Mouse (Mus musculus) lung, postnatal 0 days (tissue): ENCODE measurements around the gene Srebf2. TPM values are rescaled to one million over a fixed set of nuclear protein-coding genes. Genes with fewer than 3 reads are reported as not detected.
"Not testable (repeated sequence)": the region's sequence is repeated elsewhere in the genome, so short reads cannot be mapped to it uniquely, and the experiment has no call there.

Experiments
- ATAC-seq: fragments of 200-750 bp; cut with Nextera tagmentation; 2 replicates; pipeline ENCODE4 v1.8.0; 2017; ENCODE audit warnings: moderate library complexity
- DNase-seq: peaks from one replicate; pipeline ENCODE4 v3.0.0-alpha.2; 2016; ENCODE audit warnings: low spot score
- H3K27ac ChIP-seq: fragments of 300-500 bp; sonication (generic); 2 replicates; pipeline ENCODE4 v1.5.1; 2014; ENCODE audit warnings: antibody characterized with exemption, mild to moderate bottlenecking, low read length, mixed read lengths
- H3K27me3 ChIP-seq: fragments of 300-500 bp; sonication (generic); replicated peaks from 2 replicates; pipeline ENCODE4 v1.6.1; 2014; ENCODE audit warnings: low read length, mixed read lengths; ENCODE audit not compliant: insufficient read depth
- H3K36me3 ChIP-seq: fragments of 300-500 bp; sonication (generic); 2 replicates; pipeline ENCODE4 v1.6.1; 2014; ENCODE audit warnings: low read length, mixed read lengths; ENCODE audit not compliant: insufficient read depth
- H3K4me1 ChIP-seq: fragments of 300-500 bp; sonication (generic); 2 replicates; pipeline ENCODE4 v1.6.1; 2014; ENCODE audit warnings: antibody characterized with exemption, low read depth, low read length, mixed read lengths; ENCODE audit not compliant: insufficient read depth
- H3K4me2 ChIP-seq: fragments of 300-500 bp; sonication (generic); replicated peaks from 2 replicates; pipeline ENCODE4 v1.6.1; 2014; ENCODE audit warnings: low read depth, mild to moderate bottlenecking, low read length, moderate library complexity, mixed read lengths
- H3K4me3 ChIP-seq: fragments of 300-500 bp; sonication (generic); 2 replicates; pipeline ENCODE4 v1.5.1; 2014; ENCODE audit warnings: low read depth, low read length
- H3K9ac ChIP-seq: fragments of 300-500 bp; sonication (generic); replicated peaks from 2 replicates; pipeline ENCODE4 v1.6.1; 2014; ENCODE audit warnings: low read depth, mild to moderate bottlenecking
- H3K9me3 ChIP-seq: fragments of 300-500 bp; sonication (generic); 2 replicates; pipeline ENCODE4 v1.6.1; 2016; ENCODE audit warnings: low read length, mixed read lengths
- CTCF ChIP-seq: IDR thresholded peaks from 2 replicates; pipeline ENCODE4 v1.5.1; 2016; ENCODE audit warnings: antibody characterized with exemption, mild to moderate bottlenecking
- EP300 ChIP-seq: IDR thresholded peaks from 2 replicates; pipeline ENCODE4 v1.6.1; 2016; ENCODE audit warnings: antibody characterized with exemption, mild to moderate bottlenecking, control low read depth
- WGBS: fragments of 180-500 bp; shearing (Covaris S2); extraction: QIAGEN DNeasy Blood & Tissue Kit; methylation state at CpG from one replicate; pipeline ENCODE4 v1.1.7; 2014; 5-methylcytosine and 5-hydroxymethylcytosine counted together
- microRNA counts: library from miRNA; unstranded; fragments of <30 nt; microRNA quantifications from one replicate; lab custom pipeline; 2015
- microRNA-seq: library from miRNA; unstranded; fragments of <30 nt; microRNA quantifications from one replicate; pipeline ENCODE4, GENCODE M21; 2016
- polyA plus RNA-seq: library from polyadenylated mRNA; unstranded; fragments of >200 nt; fragmentation: Nextera tagmentation; extraction: Ambion mirVana; gene quantifications from 2 replicates; pipeline ENCODE4 v1.2.1, GENCODE M21; 2015

Srebf2 gene
- polyA plus RNA-seq, 1 experiment from 2014 or later: 115 TPM

DNA sequence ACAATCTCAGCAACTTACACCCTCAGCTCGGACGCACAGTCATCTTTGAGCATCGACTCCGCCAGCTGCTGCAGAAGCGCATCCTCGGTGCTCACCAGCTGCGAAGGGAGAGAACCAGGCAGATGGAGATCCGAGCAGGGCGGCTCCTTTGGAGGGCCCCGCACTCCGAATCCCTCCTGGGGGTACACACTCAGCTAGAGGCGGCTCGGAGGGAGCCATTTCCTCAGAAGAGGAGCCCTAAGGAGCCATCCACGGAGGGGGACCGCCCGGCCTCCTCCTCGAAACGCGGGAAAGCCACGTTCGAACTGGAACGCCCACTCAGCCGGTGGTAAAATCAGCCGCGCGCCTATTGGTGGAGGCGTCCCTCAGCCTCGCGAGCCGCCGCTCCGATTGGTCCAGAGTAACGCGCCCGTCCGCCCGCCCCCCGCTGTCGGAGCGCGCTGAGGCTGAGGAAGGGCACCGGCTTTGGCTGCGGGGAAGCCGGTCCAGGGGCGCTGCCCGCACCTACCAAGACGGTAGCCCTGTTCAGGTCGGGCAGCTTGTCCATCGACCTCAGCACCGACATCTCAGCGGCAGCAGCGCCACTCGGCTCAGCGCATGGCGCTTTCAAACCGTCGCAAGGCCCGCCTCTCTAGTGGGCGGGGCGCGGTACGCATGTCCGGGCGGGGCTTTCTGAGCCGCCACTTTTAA, 97.3 kb downstream of the Srebf2 start, which contains the start of gene Cenpm:
TSS of gene Cenpm (minus strand) at position 634 of the 690 bp plus-strand sequence.
- Histone ChIP-seq H3K27me3 (no peaks in the 10 kb centered on the region), H3K9me3 (no peaks in the 10 kb centered on the region), H3K9ac (0 out of 2 replicates have a peak within 1 kb of the TSS, but pooled peaks have one; percentile 23), H3K36me3 (no peaks in the 10 kb centered on the region), H3K4me3 (peak within 1 kb of the TSS; percentile 69), H3K4me2 (peak within 1 kb of the TSS; percentile 81), H3K27ac (no peak within 1 kb of the TSS), H3K4me1 (peaks cover 5% of the 10 kb centered on the region; the same call in 1 of the 2 replicates)
- ATAC-seq: peak; percentile 99
- TF ChIP-seq EP300 (no peak), CTCF (no peak)
- peak; percentile 92 for DNase-seq
- under 1% methylated on average over 59 of the region's 65 CpGs for WGBS

DNA sequence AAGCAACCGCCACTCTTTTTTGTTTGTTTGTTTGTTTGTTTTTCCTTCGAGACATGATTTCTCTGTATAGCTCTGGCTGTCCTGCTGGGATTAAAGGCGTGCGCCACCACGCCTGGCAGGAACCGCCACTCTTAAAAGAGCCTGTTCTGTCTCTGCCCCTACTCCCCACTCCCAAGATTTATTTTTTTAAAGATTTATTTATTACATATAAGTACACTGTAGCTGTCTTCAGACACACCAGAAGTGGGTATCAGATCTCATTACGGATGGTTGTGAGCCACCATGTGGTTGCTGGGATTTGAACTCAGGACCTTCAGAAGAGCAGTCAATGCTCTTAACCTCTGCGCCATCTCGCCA, 97.8 kb downstream of the Srebf2 start:
- H3K9me3 ChIP-seq, H3K27me3 ChIP-seq, H3K36me3 ChIP-seq, H3K4me1 ChIP-seq, DNase-seq, H3K27ac ChIP-seq, ATAC-seq, H3K9ac ChIP-seq: not testable (repeated sequence)
- 20% methylated on average over 9 of the region's 9 CpGs for WGBS
- Histone ChIP-seq H3K4me2 (peak overlapping the region; percentile 81), H3K4me3 (peak overlapping the region; percentile 69)

DNA sequence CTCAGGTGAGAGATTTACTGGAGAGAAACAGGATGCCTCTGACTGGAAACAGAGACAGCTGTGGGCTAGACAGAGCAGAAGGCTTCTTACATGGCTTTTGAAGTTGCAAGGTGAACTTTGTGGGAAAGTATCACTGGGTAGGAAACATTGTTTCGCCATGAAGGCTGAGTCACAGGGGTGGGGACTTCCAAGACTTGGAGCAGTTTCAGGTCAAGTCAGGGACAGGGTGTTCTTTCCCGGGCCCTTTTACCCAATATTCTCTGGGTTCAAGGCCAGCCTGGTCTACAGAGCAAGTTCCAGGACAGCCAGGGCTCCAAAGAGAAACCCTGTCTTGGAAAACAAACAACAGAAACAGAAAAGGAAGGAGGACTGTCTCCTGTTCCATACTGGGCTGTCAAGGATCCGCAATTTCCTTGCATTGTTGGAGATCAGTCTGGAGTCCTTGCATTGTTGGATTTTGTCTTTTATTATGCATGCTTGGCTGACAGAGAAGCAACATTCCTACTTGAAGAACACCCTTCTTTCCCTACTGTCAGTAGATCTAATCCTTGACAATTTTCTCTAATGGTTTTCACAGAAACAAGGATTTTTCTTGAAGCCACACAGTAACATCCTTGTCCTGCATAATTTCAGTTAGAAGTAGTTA, 100.3 kb downstream of the Srebf2 start:
- ATAC-seq (no peak), DNase-seq (peak; percentile 9)
- no peaks in the 10 kb centered on the region for H3K27me3 ChIP-seq
- 63% methylated on average over 3 of the region's 3 CpGs for WGBS
- H3K4me1 ChIP-seq: peaks cover 5% of the 10 kb centered on the region; the same call in 1 of the 2 replicates
- H3K36me3 ChIP-seq: no peaks in the 10 kb centered on the region
- no peaks in the 10 kb centered on the region for H3K9me3 ChIP-seq
- TF ChIP-seq EP300: 0 out of 2 replicates have a peak, but pooled peaks have one; percentile 29
- TF ChIP-seq CTCF: no peak
- no peak overlapping the region for H3K4me3 ChIP-seq
- no peak overlapping the region for H3K9ac ChIP-seq
- no peak overlapping the region for H3K27ac ChIP-seq
- no peak overlapping the region for H3K4me2 ChIP-seq

DNA sequence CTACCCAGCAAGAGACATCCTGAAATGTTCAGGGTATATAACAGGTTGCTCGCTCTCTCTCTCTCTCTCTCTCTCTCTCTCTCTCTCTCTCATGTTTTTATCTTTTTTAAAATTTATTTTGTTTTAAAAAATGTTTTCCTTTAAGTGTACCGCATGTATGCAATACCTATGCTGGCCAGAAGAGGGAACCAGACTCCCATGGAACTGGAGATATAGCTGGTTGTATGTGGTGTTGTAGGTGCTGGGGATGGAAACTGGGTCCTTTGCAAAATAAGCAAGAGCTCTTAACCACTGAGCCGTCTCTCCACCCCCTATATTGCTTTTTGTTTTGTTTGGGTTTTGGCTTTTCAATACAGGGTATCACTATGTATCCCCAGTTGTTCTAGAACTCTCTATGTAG, 104.6 kb downstream of the Srebf2 start:
- no peak overlapping the region for H3K4me3 ChIP-seq
- no peaks in the 10 kb centered on the region for H3K4me1 ChIP-seq
- ATAC-seq (no peak), DNase-seq (no peak)
- H3K9ac ChIP-seq: no peak overlapping the region
- no peaks in the 10 kb centered on the region for H3K27me3 ChIP-seq
- H3K36me3 ChIP-seq: no peaks in the 10 kb centered on the region
- H3K27ac ChIP-seq: no peak overlapping the region
- H3K9me3 ChIP-seq: no peaks in the 10 kb centered on the region
- TF ChIP-seq CTCF: peak; percentile 48
- TF ChIP-seq EP300: no peak
- 91% methylated on average over 3 of the region's 3 CpGs for WGBS
- no peak overlapping the region for H3K4me2 ChIP-seq

DNA sequence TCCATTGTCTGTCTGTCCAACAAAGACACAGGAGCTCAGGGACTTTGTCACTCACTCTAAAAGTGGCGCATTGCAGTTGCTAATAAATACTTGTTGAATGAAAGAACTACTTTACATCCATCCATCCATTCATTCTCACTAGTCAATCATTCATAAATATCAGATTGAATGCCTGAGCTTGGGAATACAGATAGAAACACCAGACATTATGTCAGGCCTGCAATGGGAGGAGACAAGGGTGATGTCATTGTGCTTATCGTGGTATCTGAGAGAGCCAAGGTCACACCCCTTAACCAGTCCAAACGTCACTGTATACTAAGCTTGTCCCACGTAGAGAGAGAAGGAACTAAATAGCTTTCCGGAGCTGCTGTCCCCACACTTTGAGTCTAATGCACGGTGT, 105.1 kb downstream of the Srebf2 start, which contains the start of gene 1500009C09Rik:
TSS of gene 1500009C09Rik (plus strand) at position 301 of the 400 bp plus-strand sequence.
- DNase-seq: no peak
- ATAC-seq: no peak
- no peaks in the 10 kb centered on the region for H3K9me3 ChIP-seq

More for the DNA sequence above, 105.1 kb downstream of the Srebf2 start, which contains the start of gene 1500009C09Rik:
- no peak for TF ChIP-seq CTCF
- TF ChIP-seq EP300: no peak
- WGBS: 78% methylated on average over 6 of the region's 6 CpGs
- Histone ChIP-seq H3K4me3 (no peak within 1 kb of the TSS), H3K4me2 (no peak within 1 kb of the TSS), H3K9ac (no peak within 1 kb of the TSS), H3K27me3 (no peaks in the 10 kb centered on the region), H3K4me1 (no peaks in the 10 kb centered on the region), H3K36me3 (no peaks in the 10 kb centered on the region), H3K27ac (no peak within 1 kb of the TSS)

MicroRNAs encoded within 50 kb of the gene (microRNA counts, 519-probe panel; counts per million panel counts)
- 3,426 counts per million, percentile 21 among the panel's probes with 10 or more counts for microRNA mmu-miR-33 (lab: Ali Mortazavi, UCI)

Small RNA genes lying within 50 kb of the gene (microRNA-seq; reads per million reads assigned to microRNA genes)
- 81.0 reads per million, percentile 47 among the genes with 10 or more reads in this experiment for gene Mir33

Other genes starting within 250 kb of the Srebf2 start
- 41.8 and 43.1 TPM in 2 replicates for gene Polr3h, start 220.9 kb upstream of the Srebf2 start, polyA plus RNA-seq
- 3.8 TPM in 2 replicates for gene Csdc2, start 210.4 kb upstream of the Srebf2 start, polyA plus RNA-seq
- 22.1 and 23.4 TPM in 2 replicates for gene Pmm1, start 186.3 kb upstream of the Srebf2 start, polyA plus RNA-seq
- gene 1700029P11Rik, start 166.6 kb upstream of the Srebf2 start, polyA plus RNA-seq: not detected in 2 replicates
- 19.6 and 24.6 TPM in 2 replicates for gene Xrcc6, start 159.3 kb upstream of the Srebf2 start, polyA plus RNA-seq
- gene Desi1, start 113.3 kb upstream of the Srebf2 start, polyA plus RNA-seq: 14.5 and 17.1 TPM in 2 replicates
- 131 and 139 TPM in 2 replicates for gene Snu13, start 99.6 kb upstream of the Srebf2 start, polyA plus RNA-seq
- not detected in 2 replicates for gene 4930407I10Rik, start 88.0 kb upstream of the Srebf2 start, polyA plus RNA-seq
- gene Mei1, start 77.2 kb upstream of the Srebf2 start, polyA plus RNA-seq: not detected in 2 replicates
- gene Ccdc134, start 19.3 kb upstream of the Srebf2 start, polyA plus RNA-seq: 10.4 and 10.8 TPM in 2 replicates
- 0.29 and 0.55 TPM in 2 replicates for gene Shisa8, start 65.6 kb downstream of the Srebf2 start, polyA plus RNA-seq
- gene Tnfrsf13c, start 77.2 kb downstream of the Srebf2 start, polyA plus RNA-seq: 0.07 and 0.49 TPM in 2 replicates
- 3.9 and 4.3 TPM in 2 replicates for gene Cenpm, start 97.6 kb downstream of the Srebf2 start, polyA plus RNA-seq
- gene 1500009C09Rik, start 105.2 kb downstream of the Srebf2 start, polyA plus RNA-seq: not detected in 2 replicates
- gene Sept3, start 127.7 kb downstream of the Srebf2 start, polyA plus RNA-seq: 0.11 and 0.26 TPM in 2 replicates
- gene Wbp2nl, start 151.8 kb downstream of the Srebf2 start, polyA plus RNA-seq: 0.19 TPM in 1 of 2 replicates, not detected in the other
- gene Naga, start 191.7 kb downstream of the Srebf2 start, polyA plus RNA-seq: 73.0 and 75.4 TPM in 2 replicates
- 8.4 TPM in 2 replicates for gene Pheta2, start 191.8 kb downstream of the Srebf2 start, polyA plus RNA-seq
- gene Smdt1, start 191.8 kb downstream of the Srebf2 start, polyA plus RNA-seq: 241 and 276 TPM in 2 replicates
- 439 and 454 TPM in 2 replicates for gene Ndufa6, start 207.1 kb downstream of the Srebf2 start, polyA plus RNA-seq
- 13.3 and 14.2 TPM in 2 replicates for gene Cyp2d22, start 233.1 kb downstream of the Srebf2 start, polyA plus RNA-seq
- not detected in 2 replicates for gene Cyp2d11, start 246.8 kb downstream of the Srebf2 start, polyA plus RNA-seq